Mouse (Mus musculus): ENCODE measurements at regions not wholly inside any gene's neighbourhood (a gene's known extent, or its start where the extent isn't known, plus 50 kb on each side); places are given as distances from the start of the nearest gene placed in this dataset.

GRCm38 (mm10) chr7:39867451-39867850 lies 349.9 kb downstream of the Zfp619 start:
- Histone ChIP-seq H3K4me2 (no peak overlapping the region), H3K36me3 (ENCODE audit: insufficient read depth) (no peaks in the 10 kb centered on the region), H3K4me1 (ENCODE audit: insufficient read depth) (no peaks in the 10 kb centered on the region), H3K4me3 (ENCODE audit: low read depth, low read length) (no peak overlapping the region), H3K27me3 (ENCODE audit: insufficient read depth, low read length) (no peaks in the 10 kb centered on the region), H3K9ac (no peak overlapping the region), H3K9me3 (ENCODE audit: low read depth, low read length) (no peaks in the 10 kb centered on the region), H3K27ac (ENCODE audit: low read depth) (no peak overlapping the region)
- DNase-seq (no peak), ATAC-seq (ENCODE audit: insufficient read depth) (no peak)
- no peak for TF ChIP-seq CTCF (IDR thresholded peaks at IDR 0.05; ENCODE audit: low read depth)
- 45% methylated on average over 3 of the region's 3 CpGs for WGBS

- Histone ChIP-seq H3K4me2 (no peak overlapping the region), H3K4me3 (ENCODE audit: low read depth, low read length) (no peak overlapping the region), H3K9ac (no peak overlapping the region), H3K9me3 (ENCODE audit: low read depth, low read length) (no peaks in the 10 kb centered on the region), H3K4me1 (ENCODE audit: insufficient read depth) (no peaks in the 10 kb centered on the region), H3K27me3 (ENCODE audit: insufficient read depth, low read length) (no peaks in the 10 kb centered on the region), H3K36me3 (ENCODE audit: insufficient read depth) (no peaks in the 10 kb centered on the region), H3K27ac (ENCODE audit: low read depth) (no peak overlapping the region)
- TF ChIP-seq CTCF (IDR thresholded peaks at IDR 0.05; ENCODE audit: low read depth), result no peak
- no peak for ATAC-seq (ENCODE audit: insufficient read depth)
- DNase-seq, result no peak
- WGBS, result 65% methylated on average over 1 of the region's 1 CpGs
These were observed 364.5 kb downstream of the Zfp619 start for GRCm38 (mm10) chr7:39882113-39882512.

GRCm38 (mm10) chr7:39894208-39894896 lies 376.8 kb downstream of the Zfp619 start:
- Histone ChIP-seq H3K4me3 (ENCODE audit: low read depth, low read length) (no peak overlapping the region), H3K4me1 (ENCODE audit: insufficient read depth) (no peaks in the 10 kb centered on the region), H3K9me3 (ENCODE audit: low read depth, low read length) (no peaks in the 10 kb centered on the region), H3K9ac (no peak overlapping the region), H3K27ac (ENCODE audit: low read depth) (no peak overlapping the region), H3K27me3 (ENCODE audit: insufficient read depth, low read length) (no peaks in the 10 kb centered on the region), H3K36me3 (ENCODE audit: insufficient read depth) (no peaks in the 10 kb centered on the region), H3K4me2 (no peak overlapping the region)
- 86% methylated on average over 7 of the region's 7 CpGs for WGBS
- DNase-seq, result no peak
- no peak for ATAC-seq (ENCODE audit: insufficient read depth)
- no peak for TF ChIP-seq CTCF (IDR thresholded peaks at IDR 0.05; ENCODE audit: low read depth)

GRCm38 (mm10) chr7:39896918-39897317 lies 379.4 kb downstream of the Zfp619 start:
- 73% methylated on average over 2 of the region's 2 CpGs for WGBS
- H3K9me3 ChIP-seq (ENCODE audit: low read depth, low read length), result no peaks in the 10 kb centered on the region
- no peak overlapping the region for H3K27ac ChIP-seq (ENCODE audit: low read depth)
- H3K36me3 ChIP-seq (ENCODE audit: insufficient read depth), result no peaks in the 10 kb centered on the region
- no peaks in the 10 kb centered on the region for H3K4me1 ChIP-seq (ENCODE audit: insufficient read depth)
- no peak for TF ChIP-seq CTCF (IDR thresholded peaks at IDR 0.05; ENCODE audit: low read depth)
- ATAC-seq (ENCODE audit: insufficient read depth) (no peak), DNase-seq (no peak)
- H3K4me3 ChIP-seq (ENCODE audit: low read depth, low read length), result no peak overlapping the region
- no peak overlapping the region for H3K4me2 ChIP-seq
- no peak overlapping the region for H3K9ac ChIP-seq
- no peaks in the 10 kb centered on the region for H3K27me3 ChIP-seq (ENCODE audit: insufficient read depth, low read length)

- TF ChIP-seq CTCF (IDR thresholded peaks at IDR 0.05; ENCODE audit: low read depth), result no peak
- ATAC-seq (ENCODE audit: insufficient read depth) (no peak), DNase-seq (no peak)
- no peak overlapping the region for H3K4me3 ChIP-seq (ENCODE audit: low read depth, low read length)
- 97% methylated on average over 1 of the region's 1 CpGs for WGBS
- no peaks in the 10 kb centered on the region for H3K9me3 ChIP-seq (ENCODE audit: low read depth, low read length)
- no peaks in the 10 kb centered on the region for H3K27me3 ChIP-seq (ENCODE audit: insufficient read depth, low read length)
- no peak overlapping the region for H3K9ac ChIP-seq
- H3K4me2 ChIP-seq, result no peak overlapping the region
- no peaks in the 10 kb centered on the region for H3K4me1 ChIP-seq (ENCODE audit: insufficient read depth)
- no peak overlapping the region for H3K27ac ChIP-seq (ENCODE audit: low read depth)
- H3K36me3 ChIP-seq (ENCODE audit: insufficient read depth), result no peaks in the 10 kb centered on the region
These were observed 380.7 kb downstream of the Zfp619 start for GRCm38 (mm10) chr7:39898268-39898667.

- no peak for ATAC-seq (ENCODE audit: insufficient read depth)
- Histone ChIP-seq H3K4me2 (no peak overlapping the region), H3K36me3 (ENCODE audit: insufficient read depth) (no peaks in the 10 kb centered on the region), H3K4me1 (ENCODE audit: insufficient read depth) (no peaks in the 10 kb centered on the region), H3K27me3 (ENCODE audit: insufficient read depth, low read length) (no peaks in the 10 kb centered on the region), H3K9ac (no peak overlapping the region), H3K9me3 (ENCODE audit: low read depth, low read length) (no peaks in the 10 kb centered on the region), H3K27ac (ENCODE audit: low read depth) (no peak overlapping the region), H3K4me3 (ENCODE audit: low read depth, low read length) (no peak overlapping the region)
- TF ChIP-seq CTCF (IDR thresholded peaks at IDR 0.05; ENCODE audit: low read depth), result no peak
- no peak for DNase-seq
- 68% methylated on average over 1 of the region's 1 CpGs for WGBS
These were observed 416.4 kb downstream of the Zfp619 start for GRCm38 (mm10) chr7:39933946-39934345.

- no peak for TF ChIP-seq CTCF (IDR thresholded peaks at IDR 0.05; ENCODE audit: low read depth)
- H3K4me1 ChIP-seq (ENCODE audit: insufficient read depth), result no peaks in the 10 kb centered on the region
- no peak overlapping the region for H3K27ac ChIP-seq (ENCODE audit: low read depth)
- WGBS, result 58% methylated on average over 4 of the region's 4 CpGs
- no peaks in the 10 kb centered on the region for H3K27me3 ChIP-seq (ENCODE audit: insufficient read depth, low read length)
- H3K4me3 ChIP-seq (ENCODE audit: low read depth, low read length), result no peak overlapping the region
- ATAC-seq (ENCODE audit: insufficient read depth), result no peak
- H3K9me3 ChIP-seq (ENCODE audit: low read depth, low read length), result no peaks in the 10 kb centered on the region
- DNase-seq, result no peak
- H3K4me2 ChIP-seq, result no peak overlapping the region
- no peak overlapping the region for H3K9ac ChIP-seq
- no peaks in the 10 kb centered on the region for H3K36me3 ChIP-seq (ENCODE audit: insufficient read depth)
These were observed 419.7 kb downstream of the Zfp619 start for GRCm38 (mm10) chr7:39937262-39937661.
